Mouse (Mus musculus) layer of hippocampus, postnatal 14 days (tissue): Measurements from ENCODE around the gene Arfrp1. TPM values are rescaled to one million over a fixed set of nuclear protein-coding genes. Genes with fewer than 3 reads are reported as not detected.

ENCODE experiments used
- total RNA-seq, 2 experiments: library from RNA; stranded (reverse); gene quantifications; 2 replicates each; pipeline ENCODE4 v1.2.3; 2021

Arfrp1 gene
- total RNA-seq, 2 experiments from 2014 or later = 37.0 to 37.7 TPM

Other genes with a start within 250 kb of the Arfrp1 start
- gene Kcnq2, start 230.1 kb downstream of the Arfrp1 start, total RNA-seq = 100 to 1,000 TPM; 228 to 235 TPM
- 100 to 1,000 TPM; 904 to 919 TPM for gene Eef1a2, start 208.4 kb downstream of the Arfrp1 start, total RNA-seq
- 100 to 1,000 TPM; 118 to 135 TPM for gene Ppdpf, start 178.2 kb downstream of the Arfrp1 start, total RNA-seq
- not detected for gene Ptk6, start 162.6 kb downstream of the Arfrp1 start, total RNA-seq
- gene Srms, start 152.2 kb downstream of the Arfrp1 start, total RNA-seq = under 1 TPM; 0.14 to 0.41 TPM
- not detected for gene Fndc11, start 145.4 kb downstream of the Arfrp1 start, total RNA-seq
- gene Helz2, start 123.4 kb downstream of the Arfrp1 start, total RNA-seq = 1 to 10 TPM; 2.1 TPM
- 10 to 100 TPM; 16.3 to 20.1 TPM for gene Gmeb2, start 77.4 kb downstream of the Arfrp1 start, total RNA-seq
- gene Stmn3, start 50.9 kb downstream of the Arfrp1 start, total RNA-seq = 100 to 1,000 TPM; 793 to 798 TPM
- 10 to 100 TPM; 39.7 to 42.8 TPM for gene Rtel1, start 45.7 kb downstream of the Arfrp1 start, total RNA-seq
- gene Zgpat, start 476 bp downstream of the Arfrp1 start, total RNA-seq = 10 to 100 TPM; 60.3 to 65.3 TPM
- 10 to 100 TPM; 32.1 to 32.8 TPM for gene Lime1, start 14.7 kb upstream of the Arfrp1 start, total RNA-seq
- gene Zbtb46, start 94.0 kb upstream of the Arfrp1 start, total RNA-seq = 10 to 100 TPM; 11.2 to 14.0 TPM
- not detected for gene Abhd16b, start 127.8 kb upstream of the Arfrp1 start, total RNA-seq
- 10 to 100 TPM; 74.8 to 76.4 TPM for gene Tpd52l2, start 131.7 kb upstream of the Arfrp1 start, total RNA-seq
- gene Dnajc5, start 155.1 kb upstream of the Arfrp1 start, total RNA-seq = 100 to 1,000 TPM; 271 to 275 TPM
- 10 to 100 TPM; 52.0 to 53.1 TPM for gene Uckl1, start 219.5 kb upstream of the Arfrp1 start, total RNA-seq
- 10 to 100 TPM; 51.2 to 55.5 TPM for gene Prpf6, start 226.5 kb upstream of the Arfrp1 start, total RNA-seq
- 100 to 1,000 TPM; 108 to 116 TPM for gene Zfp512b, start 227.4 kb upstream of the Arfrp1 start, total RNA-seq
- 10 to 100 TPM; 14.6 to 19.5 TPM for gene Samd10, start 233.8 kb upstream of the Arfrp1 start, total RNA-seq